Mouse (Mus musculus) macrophage (primary cell): ENCODE measurements around the gene Fzd2. TPM values are rescaled to one million over a fixed set of nuclear protein-coding genes. Genes with fewer than 3 reads are reported as not detected.

Experiments used
- H3K27ac ChIP-seq: fragments of 350-480 bp; formaldehyde crosslinking; 2 replicates; pipeline ENCODE4 v1.9.0; 2021
- H3K36me3 ChIP-seq: fragments of 350-480 bp; formaldehyde crosslinking; 2 replicates; pipeline ENCODE4 v1.9.0; 2021; ENCODE audit errors: inconsistent target
- H3K4me3 ChIP-seq: fragments of 350-480 bp; formaldehyde crosslinking; 2 replicates; pipeline ENCODE4 v1.9.0; 2021; ENCODE audit errors: inconsistent target
- H3K79me2 ChIP-seq: fragments of 350-480 bp; formaldehyde crosslinking; 2 replicates; pipeline ENCODE4 v1.9.0; 2021; ENCODE audit errors: inconsistent target
- WGBS: methylation state at CpG from one replicate; pipeline ENCODE4 v1.1.7; 2026; ENCODE audit warnings: inconsistent platforms; ENCODE audit not compliant: missing documents; 5-methylcytosine and 5-hydroxymethylcytosine counted together
- polyA plus RNA-seq: library from polyadenylated mRNA; stranded (reverse); fragments of 250-400 nt; gene quantifications from 3 replicates; pipeline ENCODE4 v1.2.4, GENCODE M21; 2018; ENCODE audit warnings: inconsistent platforms

Gene Fzd2
- polyA plus RNA-seq, 1 experiment from 2014 or later: not detected

DNA sequence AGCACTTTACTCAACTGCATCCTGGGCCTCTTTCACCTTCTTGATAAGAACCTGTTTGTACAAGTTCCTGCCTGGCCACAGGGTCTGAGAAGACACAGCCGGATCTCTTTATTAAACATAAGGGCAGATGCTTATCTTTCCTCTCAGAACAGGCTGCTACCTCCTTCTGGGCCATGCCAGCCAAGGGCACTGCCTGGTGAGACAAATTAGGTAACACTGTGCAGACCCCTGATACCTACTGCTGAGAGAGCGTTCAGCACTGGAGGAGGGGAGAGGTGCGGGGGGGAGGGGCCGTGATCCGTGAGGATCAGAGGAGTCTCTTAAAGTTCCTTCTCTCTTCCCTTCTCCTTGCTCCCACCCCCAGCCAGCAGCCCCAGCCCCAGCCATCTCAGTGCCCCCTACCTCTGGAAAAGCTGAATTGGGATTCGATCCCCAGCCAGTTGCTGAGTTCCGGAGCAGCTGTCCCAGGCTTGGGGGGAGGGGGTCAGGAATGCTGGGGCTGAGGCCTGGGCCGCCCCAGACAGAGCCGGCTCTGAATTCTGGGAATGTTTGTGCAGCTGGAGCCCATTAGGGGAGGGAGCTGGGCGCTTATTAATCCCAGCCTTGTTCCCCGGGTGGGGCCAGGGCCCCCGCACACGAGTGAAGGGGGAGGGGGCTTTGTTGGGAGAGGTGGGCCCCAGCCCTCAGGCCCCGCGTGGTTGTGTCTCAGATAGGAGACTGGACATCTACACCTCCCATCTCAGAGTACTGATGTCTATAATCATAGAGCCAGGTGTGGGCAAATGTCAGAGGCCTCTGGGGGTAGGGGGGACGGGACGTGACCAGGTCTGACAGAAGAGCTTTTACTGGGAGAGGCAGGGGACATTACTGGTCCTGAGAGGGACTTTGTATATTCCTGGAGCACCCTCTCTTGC lies 19.9 kb downstream of the Fzd2 start:
- Histone ChIP-seq H3K27ac (no peak overlapping the region), H3K36me3 (no peaks in the 10 kb centered on the region)
- 65% methylated on average over 17 of the region's 17 CpGs for WGBS

DNA sequence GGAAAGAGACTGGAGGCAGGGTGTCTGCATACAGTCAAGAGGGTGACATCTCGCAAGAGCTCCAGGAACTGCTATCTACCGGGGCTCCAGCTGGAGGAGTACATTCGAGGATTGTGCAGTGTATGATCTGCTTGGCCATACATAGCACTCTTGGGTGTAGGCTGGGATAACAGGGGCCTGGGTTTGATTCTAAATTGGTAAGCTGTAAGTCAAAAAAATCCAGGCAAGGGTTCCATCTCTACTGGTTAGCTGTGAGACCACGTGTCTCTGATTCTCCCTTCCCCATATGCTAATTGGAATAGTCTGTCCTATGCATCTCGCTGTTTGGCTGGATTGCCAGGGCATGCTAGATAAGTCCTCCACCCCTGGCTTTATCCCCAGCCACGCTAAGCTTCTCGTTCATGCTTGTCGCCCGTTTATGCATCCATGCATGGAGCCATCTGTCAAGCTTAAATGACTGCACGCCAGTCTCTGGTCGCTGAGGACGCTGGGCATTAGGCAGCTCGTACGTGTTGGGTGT lies 20.8 kb downstream of the Fzd2 start:
- Histone ChIP-seq H3K79me2 (no peaks in the 10 kb centered on the region), H3K36me3 (no peaks in the 10 kb centered on the region), H3K4me3 (no peak overlapping the region), H3K27ac (no peak overlapping the region)
- 90% methylated on average over 14 of the region's 14 CpGs for WGBS

More for the DNA sequence above, 19.9 kb downstream of the Fzd2 start:
- no peaks in the 10 kb centered on the region for H3K79me2 ChIP-seq
- no peak overlapping the region for H3K4me3 ChIP-seq

GRCm38 (mm10) chr11:102627171-102627931 lies 23.2 kb downstream of the Fzd2 start:
- 93% methylated on average over 9 of the region's 9 CpGs for WGBS
- Histone ChIP-seq H3K4me3 (no peak overlapping the region), H3K27ac (no peak overlapping the region), H3K36me3 (no peaks in the 10 kb centered on the region), H3K79me2 (no peaks in the 10 kb centered on the region)

DNA sequence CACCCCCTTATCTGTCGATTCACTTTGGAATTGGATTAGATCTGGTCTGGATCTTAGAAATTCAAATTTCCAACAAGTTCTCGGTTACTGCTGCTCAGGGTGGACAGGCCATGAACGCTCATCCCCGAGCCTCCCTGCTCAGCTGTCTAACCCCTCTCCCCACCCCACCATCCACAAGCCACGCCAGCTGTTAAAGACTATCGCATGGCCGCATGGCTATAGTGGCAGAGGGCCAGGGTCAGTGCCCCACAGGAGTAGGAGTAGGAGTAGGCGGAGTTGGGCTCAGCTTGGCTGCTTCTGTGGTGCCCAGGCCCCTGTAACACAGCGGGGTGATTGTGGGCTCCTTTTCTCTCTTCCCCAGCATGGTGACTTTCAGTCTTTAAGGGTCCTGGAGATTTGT lies 24.3 kb downstream of the Fzd2 start:
- Histone ChIP-seq H3K27ac (no peak overlapping the region), H3K4me3 (no peak overlapping the region), H3K79me2 (no peaks in the 10 kb centered on the region), H3K36me3 (no peaks in the 10 kb centered on the region)
- WGBS: 92% methylated on average over 9 of the region's 9 CpGs

GRCm38 (mm10) chr11:102629375-102629774 lies 25.2 kb downstream of the Fzd2 start:
- Histone ChIP-seq H3K4me3 (no peak overlapping the region), H3K36me3 (no peaks in the 10 kb centered on the region), H3K79me2 (no peaks in the 10 kb centered on the region), H3K27ac (no peak overlapping the region)
- WGBS: 95% methylated on average over 7 of the region's 8 CpGs

GRCm38 (mm10) chr11:102630731-102631130 lies 26.5 kb downstream of the Fzd2 start:
- H3K36me3 ChIP-seq: no peaks in the 10 kb centered on the region
- no peak overlapping the region for H3K27ac ChIP-seq
- H3K4me3 ChIP-seq: no peak overlapping the region
- WGBS: 95% methylated on average over 6 of the region's 7 CpGs
- H3K79me2 ChIP-seq: no peaks in the 10 kb centered on the region

GRCm38 (mm10) chr11:102631203-102631602 lies 27.0 kb downstream of the Fzd2 start:
- no peaks in the 10 kb centered on the region for H3K36me3 ChIP-seq
- no peak overlapping the region for H3K27ac ChIP-seq
- H3K79me2 ChIP-seq: no peaks in the 10 kb centered on the region
- WGBS: 84% methylated on average over 4 of the region's 5 CpGs
- H3K4me3 ChIP-seq: no peak overlapping the region

DNA sequence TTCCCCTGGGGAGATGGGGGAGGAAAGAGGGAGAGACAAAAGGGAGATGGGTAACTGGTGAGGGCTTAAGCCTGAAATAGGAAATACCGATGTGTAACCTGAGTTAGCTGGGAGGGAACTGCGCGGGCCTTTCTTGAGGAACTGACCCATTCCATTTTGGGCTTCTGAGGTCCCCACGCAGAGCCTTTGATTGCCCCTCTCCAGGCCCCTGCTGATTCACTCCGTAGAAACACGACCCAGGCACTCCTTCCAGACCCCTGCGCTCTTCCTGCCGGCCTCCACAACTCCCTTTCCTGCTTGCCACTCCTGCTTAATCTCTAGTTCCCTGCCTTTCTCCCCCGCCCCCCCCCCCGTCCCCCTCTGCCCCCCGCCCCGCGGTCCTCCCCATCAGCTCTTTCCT lies 28.5 kb downstream of the Fzd2 start:
- WGBS: 12% methylated on average over 8 of the region's 13 CpGs
- no peak overlapping the region for H3K4me3 ChIP-seq
- no peaks in the 10 kb centered on the region for H3K36me3 ChIP-seq
- H3K27ac ChIP-seq: no peak overlapping the region
- no peaks in the 10 kb centered on the region for H3K79me2 ChIP-seq

GRCm38 (mm10) chr11:102633379-102633778 lies 29.2 kb downstream of the Fzd2 start:
- Histone ChIP-seq H3K36me3 (no peaks in the 10 kb centered on the region), H3K27ac (no peak overlapping the region), H3K4me3 (no peak overlapping the region), H3K79me2 (no peaks in the 10 kb centered on the region)
- 45% methylated on average over 9 of the region's 9 CpGs for WGBS

GRCm38 (mm10) chr11:102636887-102637286 lies 32.7 kb downstream of the Fzd2 start:
- Histone ChIP-seq H3K79me2 (no peaks in the 10 kb centered on the region), H3K27ac (no peak overlapping the region), H3K4me3 (no peak overlapping the region), H3K36me3 (no peaks in the 10 kb centered on the region)
- 84% methylated on average over 12 of the region's 12 CpGs for WGBS

- H3K36me3 ChIP-seq: no peaks in the 10 kb centered on the region
- H3K79me2 ChIP-seq: no peaks in the 10 kb centered on the region
- WGBS: 88% methylated on average over 10 of the region's 10 CpGs
- H3K4me3 ChIP-seq: no peak overlapping the region
- no peak overlapping the region for H3K27ac ChIP-seq
Measured at GRCm38 (mm10) chr11:102643891-102644382, 39.7 kb downstream of the Fzd2 start.

- Histone ChIP-seq H3K27ac (no peak overlapping the region), H3K36me3 (no peaks in the 10 kb centered on the region), H3K79me2 (no peaks in the 10 kb centered on the region), H3K4me3 (no peak overlapping the region)
- WGBS: 91% methylated on average over 13 of the region's 13 CpGs
Measured at GRCm38 (mm10) chr11:102646226-102646625, 42.0 kb downstream of the Fzd2 start.

GRCm38 (mm10) chr11:102647885-102648284 lies 43.7 kb downstream of the Fzd2 start:
- 87% methylated on average over 12 of the region's 12 CpGs for WGBS
- Histone ChIP-seq H3K36me3 (no peaks in the 10 kb centered on the region), H3K79me2 (no peaks in the 10 kb centered on the region), H3K27ac (no peak overlapping the region), H3K4me3 (no peak overlapping the region)

DNA sequence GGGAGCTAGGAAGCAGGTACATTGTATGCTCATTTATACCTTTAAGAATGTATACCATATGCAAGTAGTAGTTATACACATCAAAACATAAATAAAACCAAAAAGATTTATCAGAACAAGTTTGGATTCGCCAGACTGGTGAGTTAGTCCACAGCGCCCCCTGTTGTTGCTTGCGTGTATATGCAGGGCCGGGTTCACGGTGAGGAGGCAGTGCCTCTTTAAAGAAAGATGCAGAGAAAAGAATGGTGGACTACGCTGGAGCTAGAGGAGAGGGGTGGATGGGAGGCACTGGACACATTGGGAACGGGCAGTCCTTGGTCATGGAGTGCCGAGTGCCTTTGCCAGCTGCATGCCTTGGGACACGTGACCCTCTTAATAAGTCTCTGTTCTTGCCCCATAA lies 47.2 kb downstream of the Fzd2 start:
- Histone ChIP-seq H3K27ac (no peak overlapping the region), H3K4me3 (no peak overlapping the region)
- WGBS: 9% methylated on average over 9 of the region's 9 CpGs

GRCm38 (mm10) chr11:102652844-102653243 lies 48.6 kb downstream of the Fzd2 start:
- Histone ChIP-seq H3K27ac (no peak overlapping the region), H3K79me2 (no peaks in the 10 kb centered on the region), H3K4me3 (no peak overlapping the region), H3K36me3 (no peaks in the 10 kb centered on the region)
- WGBS: 74% methylated on average over 3 of the region's 3 CpGs

More for the DNA sequence above, 47.2 kb downstream of the Fzd2 start:
- H3K36me3 ChIP-seq: no peaks in the 10 kb centered on the region
- H3K79me2 ChIP-seq: no peaks in the 10 kb centered on the region
